14 mouse cellular contexts compared by ENCODE assay signal in genomic region chr10:52293921-52294577, GRCm38 (mm10).
"Had no signal": no experiment of that assay in that cellular context is flagged by ENCODE, and none has a peak within 500 bp of the region (broad histone marks: within the 10 kb centered on the region; RNA-seq: fewer than 3 reads in every experiment).

No protein-coding gene starts in this region.

- H3K4me2 ChIP-seq: kidney, embryonic 15.5 days; limb, embryonic 13.5 days; liver, embryonic 13.5 days; neural tube, embryonic 15.5 days had no signal

- DNase-seq: left cerebral cortex, postnatal 4 days; liver, embryonic 13.5 days; lung, adult 18-20 months; lung, postnatal 4 days; midbrain, embryonic 14.5 days; right cerebral cortex, adult 18-20 months; right cerebral cortex, postnatal 25 days; thymus, postnatal 4 days had no signal

- H3K27me3 ChIP-seq: kidney, embryonic 15.5 days; limb, embryonic 13.5 days; liver, embryonic 13.5 days; neural tube, embryonic 15.5 days had no signal

- H3K9ac ChIP-seq: kidney, embryonic 15.5 days; limb, embryonic 13.5 days; liver, embryonic 13.5 days; neural tube, embryonic 15.5 days had no signal

- H3K27ac ChIP-seq: kidney, embryonic 15.5 days; limb, embryonic 13.5 days; liver, embryonic 13.5 days; midbrain, embryonic 10.5 days; neural tube, embryonic 15.5 days; stomach, postnatal 0 days had no signal

- H3K4me1 ChIP-seq: limb, embryonic 13.5 days; liver, embryonic 13.5 days; neural tube, embryonic 15.5 days had no signal

- H3K4me3 ChIP-seq: kidney, embryonic 15.5 days; limb, embryonic 13.5 days; liver, embryonic 13.5 days; midbrain, embryonic 10.5 days; myocyte; neural tube, embryonic 15.5 days had no signal

- H3K36me3 ChIP-seq: limb, embryonic 13.5 days; liver, embryonic 13.5 days; neural tube, embryonic 15.5 days had no signal

- H3K9me3 ChIP-seq: kidney, embryonic 15.5 days; limb, embryonic 13.5 days; liver, embryonic 13.5 days; midbrain, embryonic 10.5 days; neural tube, embryonic 15.5 days had no signal
